Mouse (Mus musculus) liver, adult 2 months (tissue): ENCODE measurements around the gene Vac14. TPM values are rescaled to one million over a fixed set of nuclear protein-coding genes. Genes with fewer than 3 reads are reported as not detected.

Experiments used
- DNase-seq: peaks from one replicate; pipeline ENCODE4 v3.0.0-alpha.2; 2011; ENCODE audit warnings: low read depth, low spot score; ENCODE audit errors: extremely low read depth
- H3K27ac ChIP-seq: fragments of 200-500 bp; replicated peaks from 2 replicates; pipeline ENCODE4 v1.5.1; 2012; ENCODE audit warnings: low read depth, mild to moderate bottlenecking, control low read depth, inconsistent platforms, low read length; ENCODE audit not compliant: insufficient read depth
- H3K27me3 ChIP-seq: fragments of 200-500 bp; 2 replicates; pipeline ENCODE4 v1.6.1; 2012; ENCODE audit warnings: mild to moderate bottlenecking, moderate library complexity, low read length, inconsistent platforms; ENCODE audit not compliant: control insufficient read depth, insufficient read depth
- H3K36me3 ChIP-seq: fragments of 200-500 bp; 2 replicates; pipeline ENCODE4 v1.6.1; 2012; ENCODE audit warnings: low read length, inconsistent platforms; ENCODE audit not compliant: control insufficient read depth, insufficient read depth
- H3K4me1 ChIP-seq: fragments of 200-500 bp; 2 replicates; pipeline ENCODE4 v1.6.1; 2011; ENCODE audit warnings: low read length; ENCODE audit not compliant: control insufficient read depth, insufficient read depth
- H3K4me3 ChIP-seq: fragments of 200-500 bp; 2 replicates; pipeline ENCODE4 v1.5.1; 2011; ENCODE audit warnings: low read depth, mild to moderate bottlenecking, control low read depth, low read length, moderate library complexity; ENCODE audit not compliant: insufficient read depth
- H3K79me2 ChIP-seq: fragments of 200-500 bp; 2 replicates; pipeline ENCODE4 v1.6.1; 2012; ENCODE audit warnings: inconsistent platforms, mild to moderate bottlenecking, low read length, moderate library complexity; ENCODE audit not compliant: control insufficient read depth, insufficient read depth
- H3K9ac ChIP-seq: fragments of 200-500 bp; 2 replicates; pipeline ENCODE4 v1.6.1; 2012; ENCODE audit warnings: low read depth, mild to moderate bottlenecking, control low read depth, inconsistent platforms, low read length
- CTCF ChIP-seq: fragments of 200-500 bp; IDR thresholded peaks from 2 replicates; pipeline ENCODE4 v1.5.1; 2011; ENCODE audit warnings: low read depth, low read length, control low read depth
- POLR2A ChIP-seq: fragments of 200-500 bp; IDR thresholded peaks from 2 replicates; pipeline ENCODE4 v1.6.1; 2011; ENCODE audit warnings: low read length, control low read depth; ENCODE audit not compliant: insufficient read depth; ENCODE audit errors: extremely low read depth
- WGBS: fragments of 180-500 bp; shearing (Covaris S2); methylation state at CpG from one replicate; pipeline ENCODE4 v1.1.7; 2018; 5-methylcytosine and 5-hydroxymethylcytosine counted together
- polyA plus RNA-seq: library from polyadenylated mRNA; depleted of rRNA; stranded (reverse); fragments of >200 nt; gene quantifications from 2 replicates; pipeline ENCODE4 v1.2.3, GENCODE M21; 2012
- total RNA-seq: library from RNA; depleted of rRNA; stranded (reverse); fragments of >200 nt; gene quantifications from 2 replicates; pipeline ENCODE4 v1.2.3, GENCODE M21; 2014

The Vac14 gene
- total and polyA plus RNA-seq, 2 experiments, result 6.7 to 25.0 TPM

DNA sequence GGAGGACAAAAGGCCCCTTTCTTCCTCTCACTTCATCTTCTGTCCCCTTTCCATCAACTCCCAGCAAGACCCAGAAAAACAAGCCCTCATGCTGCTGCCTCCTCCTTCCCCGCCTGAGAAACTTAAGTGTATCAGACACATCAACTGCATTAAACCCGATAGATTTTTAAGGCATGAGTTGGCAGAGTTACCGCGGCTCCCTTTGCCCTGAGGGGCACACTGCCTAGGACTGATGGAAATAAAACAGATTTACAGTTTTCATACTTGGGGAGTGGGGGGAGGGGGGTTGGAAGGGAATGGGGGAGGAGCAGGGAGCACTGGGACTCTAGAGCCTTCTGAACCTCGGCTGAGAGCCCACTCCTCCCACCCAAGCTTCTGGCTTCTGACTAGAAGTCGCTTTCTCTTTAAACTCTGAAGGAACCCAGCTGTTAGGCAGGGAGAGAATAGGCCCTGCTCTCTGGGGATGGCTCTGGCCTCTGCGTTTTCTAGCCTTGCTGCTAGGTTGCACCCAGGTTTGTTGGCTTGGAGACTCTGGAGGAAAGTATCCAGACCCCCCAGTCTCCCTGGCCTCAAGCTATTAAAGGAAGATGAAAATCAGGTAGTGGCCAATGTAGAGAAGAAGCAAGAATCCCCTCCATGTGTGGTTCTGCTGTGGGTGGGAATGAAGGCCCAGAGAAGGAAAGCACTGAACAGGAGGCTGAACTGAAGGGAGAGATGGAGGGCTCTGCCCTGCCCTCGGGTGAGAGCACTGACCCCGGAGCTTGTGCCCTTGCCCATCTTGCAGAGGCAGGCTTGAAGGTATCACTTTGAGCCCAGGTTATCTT, 84.5 kb downstream of the Vac14 start:
- Histone ChIP-seq H3K4me1 (no peaks in the 10 kb centered on the region), H3K9ac (no peak overlapping the region), H3K27ac (no peak overlapping the region), H3K79me2 (no peaks in the 10 kb centered on the region), H3K36me3 (no peaks in the 10 kb centered on the region), H3K4me3 (no peak overlapping the region), H3K27me3 (no peaks in the 10 kb centered on the region)
- no peak for TF ChIP-seq CTCF
- TF ChIP-seq POLR2A, result no peak
- DNase-seq, result no peak
- 89% methylated on average over 9 of the region's 9 CpGs for WGBS

DNA sequence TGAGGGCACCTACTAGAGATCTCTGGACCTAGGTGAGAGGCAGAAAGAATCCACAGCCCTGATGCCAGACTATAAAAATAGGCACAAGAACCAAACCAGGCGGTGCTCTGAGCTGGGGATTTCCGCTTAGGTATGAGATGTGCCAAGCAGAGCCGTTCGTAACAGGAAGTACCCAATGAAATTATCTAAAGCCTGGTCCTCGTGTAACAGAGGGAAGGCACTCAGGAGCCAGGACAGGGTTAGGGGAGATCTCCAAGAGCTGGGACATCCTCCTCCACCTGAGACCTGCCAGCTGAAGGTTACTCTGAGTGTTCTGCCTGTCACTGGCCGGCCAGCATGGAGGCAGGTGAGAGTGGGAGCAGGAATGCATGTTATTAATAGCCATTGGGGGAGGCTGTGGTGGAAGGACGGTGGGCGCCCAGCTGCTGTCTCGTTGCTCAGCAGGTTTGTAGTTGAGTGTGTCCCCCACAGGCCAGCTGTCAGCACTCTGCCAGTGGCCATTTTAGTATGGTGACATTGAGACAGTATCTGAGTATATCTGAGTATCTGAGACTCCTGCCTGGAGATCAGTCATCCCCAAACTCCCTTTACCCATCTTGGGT, 85.2 kb downstream of the Vac14 start:
- Histone ChIP-seq H3K4me3 (no peak overlapping the region), H3K36me3 (no peaks in the 10 kb centered on the region; the same call in 1 of the 2 replicates), H3K79me2 (no peaks in the 10 kb centered on the region), H3K4me1 (no peaks in the 10 kb centered on the region), H3K27ac (no peak overlapping the region), H3K9ac (no peak overlapping the region), H3K27me3 (no peaks in the 10 kb centered on the region)
- no peak for DNase-seq
- 92% methylated on average over 9 of the region's 9 CpGs for WGBS
- TF ChIP-seq POLR2A, result no peak
- TF ChIP-seq CTCF, result no peak

DNA sequence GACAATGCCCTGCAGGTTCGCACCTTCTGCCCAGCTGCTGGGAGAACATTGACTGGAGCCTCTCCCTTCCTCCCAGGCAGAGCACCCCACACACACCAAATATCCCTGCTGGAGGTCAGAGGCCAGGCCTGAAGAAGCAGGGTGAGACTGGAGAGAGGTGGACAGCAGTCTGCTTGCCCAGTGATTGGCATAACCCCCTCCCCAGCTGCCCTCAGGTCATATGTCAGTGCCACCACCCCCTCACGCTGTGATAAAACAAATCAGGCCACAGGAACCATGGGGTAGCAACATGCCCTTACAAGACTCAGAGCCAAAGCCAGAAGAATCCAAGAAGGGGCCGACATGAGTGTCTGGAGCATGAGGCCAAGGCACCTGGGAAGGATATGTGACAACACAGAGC, 85.7 kb downstream of the Vac14 start:
- H3K27me3 ChIP-seq, result no peaks in the 10 kb centered on the region
- WGBS, result 96% methylated on average over 3 of the region's 3 CpGs

DNA sequence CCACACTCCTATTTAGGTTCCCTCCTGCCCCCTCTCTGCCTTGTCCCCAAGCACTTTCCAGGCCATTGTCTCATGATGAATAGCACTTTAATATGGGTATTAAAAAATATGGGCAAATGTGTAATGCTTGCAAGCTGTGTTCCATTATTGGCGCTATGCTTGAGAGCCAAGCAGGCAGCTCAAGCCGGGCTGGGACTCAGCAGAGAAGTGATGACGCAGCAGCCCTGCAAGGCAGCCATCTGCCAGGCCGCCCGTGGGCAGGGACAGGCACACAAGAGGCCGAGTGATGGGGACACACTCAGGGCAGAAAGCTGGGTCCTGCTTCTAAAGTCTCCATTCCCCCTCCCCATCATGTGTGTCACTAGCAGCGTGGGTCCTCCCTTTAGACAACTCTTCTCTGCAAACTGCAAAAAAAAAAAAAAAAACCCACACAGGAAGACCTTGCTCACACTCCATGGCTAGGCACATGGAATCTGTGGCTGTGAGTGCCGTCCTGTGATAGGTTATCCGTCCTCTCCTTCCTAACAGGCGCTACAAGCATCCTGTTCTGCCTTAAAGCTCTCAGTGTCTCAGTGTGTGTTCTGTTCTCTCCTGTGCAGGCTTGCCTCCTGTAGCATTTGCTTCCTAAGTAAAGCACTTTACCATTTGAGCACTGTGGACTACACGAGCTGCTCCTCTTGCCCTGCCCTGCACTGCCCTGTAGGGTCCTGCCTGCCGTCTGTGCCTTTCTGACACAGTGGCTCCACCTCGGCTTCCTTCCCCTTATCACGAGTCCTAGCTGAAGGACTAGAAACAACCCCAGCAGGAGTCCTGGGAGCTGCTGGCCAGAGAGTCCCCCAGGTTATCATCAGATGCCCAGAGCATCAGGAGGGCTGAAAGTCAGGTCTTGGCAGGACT, 87.3 kb downstream of the Vac14 start:
- TF ChIP-seq POLR2A, result no peak
- peak overlapping the region; percentile 23; the same call in 1 of the 2 replicates for H3K27ac ChIP-seq
- H3K36me3 ChIP-seq, result no peaks in the 10 kb centered on the region; the same call in 1 of the 2 replicates
- no peaks in the 10 kb centered on the region for H3K4me1 ChIP-seq
- WGBS, result 83% methylated on average over 14 of the region's 14 CpGs
- no peaks in the 10 kb centered on the region for H3K27me3 ChIP-seq
- DNase-seq, result no peak
- no peaks in the 10 kb centered on the region for H3K79me2 ChIP-seq
- H3K4me3 ChIP-seq, result no peak overlapping the region
- H3K9ac ChIP-seq, result no peak overlapping the region

More for the DNA sequence above, 85.7 kb downstream of the Vac14 start:
- H3K79me2 ChIP-seq, result no peaks in the 10 kb centered on the region
- H3K36me3 ChIP-seq, result no peaks in the 10 kb centered on the region; the same call in 1 of the 2 replicates
- H3K4me3 ChIP-seq, result no peak overlapping the region
- no peak for TF ChIP-seq CTCF
- TF ChIP-seq POLR2A, result no peak
- no peak overlapping the region for H3K27ac ChIP-seq
- no peaks in the 10 kb centered on the region for H3K4me1 ChIP-seq
- H3K9ac ChIP-seq, result no peak overlapping the region
- no peak for DNase-seq

DNA sequence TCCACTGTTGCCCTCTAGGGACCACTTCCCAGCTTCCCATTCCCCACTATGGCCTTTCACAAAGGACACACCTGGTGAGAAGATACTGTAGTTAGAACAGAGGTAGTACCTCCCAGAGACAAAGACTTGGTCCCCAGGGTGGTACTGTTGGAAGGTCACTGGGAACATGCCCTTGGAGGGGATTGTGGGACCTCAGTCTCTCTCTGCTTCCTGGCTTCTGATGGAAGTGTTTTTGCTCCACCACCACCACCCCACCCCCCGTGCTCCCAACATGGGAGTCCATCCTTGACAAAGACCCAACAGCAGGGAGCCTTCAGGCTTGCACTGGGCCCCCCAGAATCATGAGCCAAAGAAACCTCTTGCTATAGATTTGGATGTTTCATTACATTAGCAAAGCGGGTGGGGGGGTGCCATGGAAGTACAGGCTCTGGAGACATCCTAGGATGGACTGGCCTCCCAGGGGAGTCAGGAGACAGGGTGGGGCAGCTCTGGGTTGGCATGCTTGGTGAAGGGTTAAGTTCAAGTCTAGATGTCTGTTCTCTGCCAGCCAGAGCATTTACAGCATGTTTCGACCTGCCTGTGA, 88.0 kb downstream of the Vac14 start:
- 92% methylated on average over 3 of the region's 3 CpGs for WGBS
- no peaks in the 10 kb centered on the region for H3K27me3 ChIP-seq
- DNase-seq, result no peak
- no peaks in the 10 kb centered on the region; the same call in 1 of the 2 replicates for H3K36me3 ChIP-seq
- no peaks in the 10 kb centered on the region for H3K79me2 ChIP-seq
- H3K9ac ChIP-seq, result no peak overlapping the region
- peak overlapping the region; percentile 23; the same call in 1 of the 2 replicates for H3K27ac ChIP-seq
- H3K4me3 ChIP-seq, result no peak overlapping the region
- TF ChIP-seq POLR2A, result no peak
- no peak for TF ChIP-seq CTCF
- no peaks in the 10 kb centered on the region for H3K4me1 ChIP-seq
